11 mouse cellular contexts compared by ENCODE assay signal in the genomic region with DNA sequence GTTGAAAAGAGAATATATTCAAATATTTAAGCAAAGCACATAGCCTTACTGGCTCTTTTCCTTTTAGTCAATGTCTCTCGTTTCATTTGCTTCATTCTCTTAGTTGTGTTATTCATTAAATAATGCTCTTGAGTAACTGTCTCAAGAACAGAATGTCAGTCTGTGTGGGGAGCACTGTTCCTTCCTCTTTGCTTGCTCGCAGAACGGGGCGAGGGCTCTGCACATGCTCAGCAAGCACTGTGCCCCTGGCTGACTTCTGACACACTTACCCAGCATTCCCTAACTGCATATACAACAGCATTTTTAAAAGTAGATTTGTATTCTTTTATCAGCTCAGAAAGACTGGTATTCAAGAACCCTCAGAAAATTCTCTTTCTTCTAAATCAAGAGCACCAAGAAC. TPM values are rescaled to one million over a fixed set of nuclear protein-coding genes. Genes with fewer than 3 reads are reported as not detected.
DNase-seq lines count a peak whose midpoint lies in the region; ATAC-seq and TF ChIP-seq lines count a peak whose summit lies in the region.
"Had no signal": no experiment of that assay in that cellular context is flagged by ENCODE, and none has a peak within 500 bp of the region (broad histone marks: within the 10 kb centered on the region; RNA-seq: fewer than 3 reads in every experiment).

No protein-coding gene starts in this region.

- 57% methylated on average over 4 of the region's 4 CpGs for WGBS in heart, adult 2 months
- WGBS in heart, embryonic 11.5 days (ENCODE audit: insufficient replicate concordance): 75% methylated on average over 4 of the region's 4 CpGs
- WGBS in liver, postnatal 0 days (ENCODE audit: insufficient replicate concordance): 10% methylated on average over 4 of the region's 4 CpGs
- 88% methylated on average over 4 of the region's 4 CpGs for WGBS in cerebellum, adult 2 months
- WGBS in forebrain, embryonic 12.5 days: 86% methylated on average over 4 of the region's 4 CpGs

- TF ChIP-seq CTCF in heart, adult 2 months (IDR thresholded peaks at IDR 0.05): no peak
- no peak for TF ChIP-seq CTCF in liver, postnatal 0 days (IDR thresholded peaks at IDR 0.05; ENCODE audit: low read depth)
- no peak for TF ChIP-seq CTCF in cerebellum, adult 2 months (IDR thresholded peaks at IDR 0.05; ENCODE audit: borderline replicate concordance, insufficient read depth, low read depth, low read length)

- no peaks in the 10 kb centered on the region for H3K9me3 ChIP-seq in heart, embryonic 11.5 days (replicated peaks; ENCODE audit: control insufficient read depth, low read length)
- no peaks in the 10 kb centered on the region for H3K9me3 ChIP-seq in liver, postnatal 0 days (ENCODE audit: low read length)
- no peaks in the 10 kb centered on the region for H3K9me3 ChIP-seq in forebrain, embryonic 12.5 days
- H3K9me3 ChIP-seq: stomach, embryonic 15.5 days had no signal

- no peak for TF ChIP-seq EP300 in heart, adult 2 months (IDR thresholded peaks at IDR 0.05; ENCODE audit: insufficient read depth, low read depth, low read length)
- no peak for TF ChIP-seq EP300 in liver, postnatal 0 days (IDR thresholded peaks at IDR 0.05; ENCODE audit: low read depth)

- H3K27ac ChIP-seq in heart, adult 2 months: peak overlapping the region; percentile 20; the same call in 1 of the 2 replicates
- H3K27ac ChIP-seq in heart, embryonic 11.5 days (ENCODE audit: low read depth, low read length): no peak overlapping the region
- H3K27ac ChIP-seq in liver, postnatal 0 days (ENCODE audit: low read depth): peak overlapping the region; percentile 29
- H3K27ac ChIP-seq in cerebellum, adult 2 months (ENCODE audit: insufficient read depth, low read length): no peak overlapping the region
- no peak overlapping the region for H3K27ac ChIP-seq in forebrain, embryonic 12.5 days
- H3K27ac ChIP-seq: stomach, embryonic 15.5 days had no signal

- DNase-seq in heart, adult 2 months: peak; percentile 24 to 38
- DNase-seq in 416B (ENCODE audit: low read depth): peak; percentile 73
- peak; percentile 43 for DNase-seq in liver, postnatal 0 days
- no peak for DNase-seq in left cerebral cortex, postnatal 4 days
- DNase-seq in cerebellum, adult 2 months: no peak
- DNase-seq: lung, embryonic 14.5 days had no signal

- no peaks in the 10 kb centered on the region for H3K36me3 ChIP-seq in heart, adult 2 months (ENCODE audit: control insufficient read depth, insufficient read depth, low read length)
- H3K36me3 ChIP-seq in heart, embryonic 11.5 days (ENCODE audit: control insufficient read depth, insufficient read depth, low read length): no peaks in the 10 kb centered on the region
- 0 out of 2 replicates have a peak, but pooled peaks cover 2% of the 10 kb centered on the region for H3K36me3 ChIP-seq in liver, postnatal 0 days (replicated peaks; ENCODE audit: insufficient read depth, low read length)
- no peaks in the 10 kb centered on the region for H3K36me3 ChIP-seq in forebrain, embryonic 12.5 days (replicated peaks)
- H3K36me3 ChIP-seq: stomach, embryonic 15.5 days had no signal

- H3K4me2 ChIP-seq in heart, embryonic 11.5 days: no peak overlapping the region
- H3K4me2 ChIP-seq in liver, postnatal 0 days (ENCODE audit: low read depth, low read length): peak overlapping the region; percentile 59
- H3K4me2 ChIP-seq in forebrain, embryonic 12.5 days: no peak overlapping the region
- H3K4me2 ChIP-seq: lung, embryonic 14.5 days; stomach, embryonic 15.5 days had no signal

- no peaks in the 10 kb centered on the region for H3K79me2 ChIP-seq in heart, adult 2 months (replicated peaks; ENCODE audit: control insufficient read depth, insufficient read depth, low read length)

- no peak overlapping the region for H3K9ac ChIP-seq in heart, adult 2 months (ENCODE audit: low read depth, low read length)
- no peak overlapping the region for H3K9ac ChIP-seq in heart, embryonic 11.5 days (ENCODE audit: low read depth, low read length)
- H3K9ac ChIP-seq in liver, postnatal 0 days (replicated peaks): no peak overlapping the region
- H3K9ac ChIP-seq in forebrain, embryonic 12.5 days: no peak overlapping the region
- H3K9ac ChIP-seq: lung, embryonic 14.5 days; stomach, embryonic 15.5 days had no signal

- no peak for ATAC-seq in heart, embryonic 11.5 days (replicated peaks; ENCODE audit: insufficient number of reproducible peaks, low FRiP score, low TSS enrichment)
- peak; percentile 95 for ATAC-seq in granulocyte monocyte progenitor cell, adult 5-6 weeks (replicated peaks; ENCODE audit: poor library complexity, severe bottlenecking)
- peak; percentile 72 for ATAC-seq in liver, postnatal 0 days
- no peak for ATAC-seq in forebrain, embryonic 12.5 days (ENCODE audit: low FRiP score)
- ATAC-seq: CD4-positive, CD25-positive, alpha-beta regulatory T cell, adult 4 months had no signal

- H3K4me1 ChIP-seq in heart, adult 2 months (ENCODE audit: control insufficient read depth, insufficient read depth, low read length): no peaks in the 10 kb centered on the region; the same call in 1 of the 2 replicates
- H3K4me1 ChIP-seq in heart, embryonic 11.5 days (ENCODE audit: control insufficient read depth, insufficient read depth, low read length): no peaks in the 10 kb centered on the region
- no peaks in the 10 kb centered on the region for H3K4me1 ChIP-seq in liver, postnatal 0 days (ENCODE audit: insufficient read depth)
- H3K4me1 ChIP-seq in cerebellum, adult 2 months (ENCODE audit: control insufficient read depth, insufficient read depth, low read length): no peaks in the 10 kb centered on the region
- H3K4me1 ChIP-seq in forebrain, embryonic 12.5 days: no peaks in the 10 kb centered on the region
- H3K4me1 ChIP-seq: stomach, embryonic 15.5 days had no signal

- TF ChIP-seq POLR2A in heart, adult 2 months (IDR thresholded peaks at IDR 0.05; ENCODE audit: insufficient read depth, low read depth, low read length): no peak
- TF ChIP-seq POLR2A in cerebellum, adult 2 months (IDR thresholded peaks at IDR 0.05; ENCODE audit: borderline replicate concordance, insufficient read depth, low read length): no peak

- no peaks in the 10 kb centered on the region for H3K27me3 ChIP-seq in heart, adult 2 months (ENCODE audit: control insufficient read depth, insufficient read depth, low read length)
- no peaks in the 10 kb centered on the region for H3K27me3 ChIP-seq in heart, embryonic 11.5 days (ENCODE audit: control insufficient read depth, insufficient read depth, low read length)
- H3K27me3 ChIP-seq in liver, postnatal 0 days (ENCODE audit: insufficient read depth, low read length): no peaks in the 10 kb centered on the region
- H3K27me3 ChIP-seq in cerebellum, adult 2 months (ENCODE audit: control insufficient read depth, insufficient read depth, low read length): no peaks in the 10 kb centered on the region
- no peaks in the 10 kb centered on the region for H3K27me3 ChIP-seq in forebrain, embryonic 12.5 days
- H3K27me3 ChIP-seq: stomach, embryonic 15.5 days had no signal

- intact Hi-C loops in heart, adult 2 months (cut with DNase I): no loop called here
- intact Hi-C loops in left cerebral cortex, postnatal 4 days (cut with DNase I): no loop called here

- H3K4me3 ChIP-seq in heart, adult 2 months: peak overlapping the region; percentile 26
- H3K4me3 ChIP-seq in heart, embryonic 11.5 days (ENCODE audit: low read depth, low read length): no peak overlapping the region
- peak overlapping the region; percentile 41 for H3K4me3 ChIP-seq in liver, postnatal 0 days (ENCODE audit: low read depth, low read length)
- H3K4me3 ChIP-seq in cerebellum, adult 2 months (replicated peaks; ENCODE audit: insufficient read depth, low read depth, low read length): no peak overlapping the region
- no peak overlapping the region for H3K4me3 ChIP-seq in forebrain, embryonic 12.5 days (replicated peaks)
- H3K4me3 ChIP-seq: stomach, embryonic 15.5 days had no signal

RNA-seq across cellular contexts. Expression of gene Angptl3, which starts 2.2 kb away (rescaled TPM):
- total RNA-seq in heart, adult 2 months (2021): 1 to 10 TPM; 4.0 to 5.0 TPM
- 0.72 and 1.4 TPM in 2 replicates for polyA plus RNA-seq in heart, adult 2 months (2012; rRNA removed)
- 0.49 and 1.0 TPM in 2 replicates for polyA plus RNA-seq in heart, embryonic 11.5 days (2014; fragmentation: Nextera tagmentation; extraction: Ambion mirVana)
- total RNA-seq in granulocyte monocyte progenitor cell, adult 5-6 weeks (2014; fragmentation: Nextera tagmentation): 0.56 and 1.1 TPM in 2 replicates
- total RNA-seq in granulocyte monocyte progenitor cell, adult 5-6 weeks (2017): 0.73 and 10.7 TPM in 2 replicates
- 375 and 438 TPM in 2 replicates for polyA plus RNA-seq in liver, postnatal 0 days (2015; fragmentation: Nextera tagmentation; extraction: Ambion mirVana)
- total RNA-seq in left cerebral cortex, postnatal 4 days (2021): not detected
- polyA plus RNA-seq in cerebellum, adult 2 months (2012; rRNA removed): 0.30 and 0.39 TPM in 2 replicates
- 1.6 and 2.5 TPM in 2 replicates for polyA plus RNA-seq in forebrain, embryonic 12.5 days (2016; fragmentation: Nextera tagmentation; extraction: Ambion mirVana)
- polyA plus RNA-seq: CD4-positive, CD25-positive, alpha-beta regulatory T cell, adult 4 months had no signal

Comparison
In these comparisons a context has a peak if more than half of its experiments do, and no peak if none do; other contexts are left out.
1. H3K27ac ChIP-seq: peak in heart, adult 2 months (single experiment) and liver, postnatal 0 days (single experiment); none in heart, embryonic 11.5 days (single experiment), cerebellum, adult 2 months (single experiment) and forebrain, embryonic 12.5 days (single experiment).
2. H3K4me3 ChIP-seq: peak in heart, adult 2 months (single experiment) and liver, postnatal 0 days (single experiment); none in heart, embryonic 11.5 days (single experiment), cerebellum, adult 2 months (single experiment) and forebrain, embryonic 12.5 days (single experiment).
3. DNase-seq: peak in heart, adult 2 months (2 of 2), 416B (single experiment) and liver, postnatal 0 days (single experiment); none in left cerebral cortex, postnatal 4 days (single experiment) and cerebellum, adult 2 months (0 of 2).
4. ATAC-seq: peak in granulocyte monocyte progenitor cell, adult 5-6 weeks (single experiment) and liver, postnatal 0 days (single experiment); none in heart, embryonic 11.5 days (single experiment) and forebrain, embryonic 12.5 days (single experiment).
5. RNA of gene Angptl3, which starts 2.2 kb away (polyA plus RNA-seq): 375 to 438 TPM in liver, postnatal 0 days; 1.6 to 2.5 TPM in forebrain, embryonic 12.5 days, 0.49 to 1.0 TPM in heart, embryonic 11.5 days, 0.72 to 1.4 TPM in heart, adult 2 months and 0.30 to 0.39 TPM in cerebellum, adult 2 months; every median in the first group is over 100 times any median in the second.